Mouse (Mus musculus): ENCODE results near the gene Nr4a1. TPM values are rescaled to one million over a fixed set of nuclear protein-coding genes. Genes with fewer than 3 reads are reported as not detected.

The Nr4a1 gene
- polyA plus RNA-seq, 1 experiment = 12.4 TPM

DNA sequence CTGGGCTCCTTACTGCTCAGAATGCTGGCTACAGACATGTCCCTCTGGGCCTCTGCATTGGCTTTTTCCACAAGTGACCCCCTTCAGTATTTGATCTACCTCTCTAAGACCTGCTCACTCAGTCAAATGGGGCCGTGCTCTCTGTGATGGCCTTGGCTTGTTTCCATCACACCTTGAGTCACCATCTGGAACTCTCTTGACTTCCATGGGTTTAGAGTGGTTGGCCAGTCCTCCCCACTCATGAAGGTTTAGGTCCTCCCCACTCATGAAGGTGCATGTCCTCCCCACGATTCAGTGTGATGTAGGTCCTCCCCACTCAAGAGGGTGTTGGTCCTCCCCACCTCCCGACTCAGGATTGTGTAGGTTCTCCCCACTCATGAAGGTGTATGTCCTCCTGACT, 20.9 kb upstream of the Nr4a1 start:
- DNase-seq (ENCODE audit: low spot score) = no peak

DNA sequence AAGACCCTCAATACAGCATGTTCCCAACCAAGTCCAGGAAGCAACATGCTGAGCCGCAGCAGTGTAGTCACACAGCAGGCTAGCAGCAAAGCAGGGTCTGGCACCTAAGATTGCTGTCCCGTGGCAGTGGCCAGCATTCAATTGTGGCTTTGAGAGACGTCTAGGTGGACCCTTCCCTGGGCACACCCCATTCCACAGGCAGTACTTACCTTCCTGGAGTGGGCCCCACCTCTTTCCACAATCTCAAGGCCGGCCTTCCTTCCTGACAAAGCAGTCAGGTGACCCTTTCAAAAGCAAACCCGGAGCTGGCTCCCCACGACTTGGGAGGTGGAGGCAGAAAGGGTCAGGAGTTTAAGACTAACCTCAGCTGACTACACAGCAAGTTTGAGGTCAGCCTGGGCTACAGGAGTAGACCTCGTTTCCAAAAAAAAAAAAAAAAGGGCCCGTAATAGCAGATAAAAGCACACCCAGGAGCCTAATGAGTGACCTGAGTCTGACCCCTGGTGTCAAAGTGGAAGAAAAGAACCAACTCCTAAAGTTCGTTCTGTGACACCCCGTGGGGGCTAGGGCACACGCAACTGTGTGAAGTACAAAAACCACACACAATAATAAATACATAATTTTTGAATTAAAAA, 20.3 kb upstream of the Nr4a1 start:
- no peak for DNase-seq (ENCODE audit: low spot score)

DNA sequence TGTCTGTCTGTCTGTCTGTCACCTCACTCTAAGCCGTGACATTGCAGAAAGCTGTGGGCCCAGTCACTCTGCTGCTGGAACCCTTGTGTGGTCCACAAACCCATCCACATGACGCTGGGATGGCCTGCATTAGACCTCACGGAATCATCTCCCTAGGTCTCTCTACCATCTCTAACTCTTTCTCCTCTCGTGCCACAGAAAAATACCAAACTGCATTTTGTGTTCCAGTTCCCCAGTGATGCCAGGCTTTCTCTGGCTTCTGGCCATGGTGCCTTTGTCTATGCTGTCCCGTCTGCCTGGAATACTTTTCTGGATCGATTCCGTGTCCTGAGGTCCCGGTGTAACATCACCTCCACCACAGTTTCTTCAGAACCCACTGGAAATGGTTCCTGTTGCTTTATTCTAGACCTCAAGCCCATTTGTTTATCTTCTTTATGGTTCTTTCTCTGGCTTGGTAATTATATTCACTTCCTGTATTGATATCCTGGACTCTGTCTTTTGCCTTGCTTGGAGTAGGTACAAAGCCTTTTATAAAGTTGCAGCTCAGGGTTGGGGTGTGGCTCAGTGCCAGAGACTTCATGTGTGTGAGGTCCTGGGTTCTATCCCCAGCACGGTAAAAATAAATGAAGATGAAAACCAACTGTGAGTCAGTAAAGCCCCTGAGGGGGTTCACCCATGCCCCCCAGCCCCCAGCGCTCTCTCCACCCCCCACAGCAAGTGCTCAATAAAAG, 19.3 kb upstream of the Nr4a1 start:
- DNase-seq (ENCODE audit: low spot score) = no peak

DNA sequence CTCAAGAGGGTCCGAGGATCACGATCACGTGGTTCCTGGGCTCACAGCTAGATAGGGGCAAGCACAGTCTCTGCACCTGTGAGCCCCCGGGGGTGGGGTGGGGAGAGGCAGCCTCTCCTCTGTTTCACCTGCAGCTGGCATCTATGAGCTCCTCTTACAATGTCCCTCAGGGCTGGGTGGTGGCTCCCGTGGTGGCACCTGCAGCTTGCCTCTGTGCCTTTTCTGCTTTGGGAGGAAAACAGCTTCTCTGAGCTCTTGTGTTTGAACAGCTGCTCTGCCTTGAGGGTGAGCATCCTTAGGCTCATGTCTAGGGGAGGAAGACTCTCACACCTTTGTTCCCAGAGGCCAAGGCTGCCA, 18.7 kb upstream of the Nr4a1 start:
- no peak for DNase-seq (ENCODE audit: low spot score)

DNA sequence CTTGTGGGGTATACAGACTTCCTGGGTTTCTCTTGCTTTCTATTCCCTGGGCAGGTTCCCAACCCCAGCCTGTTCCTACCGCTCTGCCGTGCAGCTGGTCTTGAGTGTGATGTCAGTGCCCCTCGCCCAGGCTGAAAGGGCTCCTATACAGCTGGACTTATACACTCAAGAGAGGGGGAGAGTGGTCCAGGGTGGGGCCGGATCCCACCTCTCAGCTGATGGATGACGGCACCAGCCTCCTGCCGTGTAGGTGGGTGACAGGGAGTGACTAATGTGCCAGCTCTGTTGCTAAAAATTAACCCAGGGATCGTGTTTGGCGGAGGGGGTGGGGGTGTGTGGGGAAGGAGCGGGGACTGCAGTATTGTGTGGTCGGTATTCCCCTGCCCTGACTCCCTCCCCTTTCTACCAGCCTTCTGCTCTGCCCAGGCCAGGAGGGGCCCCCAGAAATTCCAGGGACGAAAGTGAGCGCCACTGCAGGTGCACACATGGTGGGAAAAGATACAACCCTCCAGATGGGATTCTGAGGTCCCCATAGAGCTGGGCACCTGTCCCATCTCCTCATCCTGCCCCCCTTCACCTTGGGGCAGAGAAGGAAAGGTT, 18.2 kb upstream of the Nr4a1 start:
- no peak for DNase-seq (ENCODE audit: low spot score)

DNA sequence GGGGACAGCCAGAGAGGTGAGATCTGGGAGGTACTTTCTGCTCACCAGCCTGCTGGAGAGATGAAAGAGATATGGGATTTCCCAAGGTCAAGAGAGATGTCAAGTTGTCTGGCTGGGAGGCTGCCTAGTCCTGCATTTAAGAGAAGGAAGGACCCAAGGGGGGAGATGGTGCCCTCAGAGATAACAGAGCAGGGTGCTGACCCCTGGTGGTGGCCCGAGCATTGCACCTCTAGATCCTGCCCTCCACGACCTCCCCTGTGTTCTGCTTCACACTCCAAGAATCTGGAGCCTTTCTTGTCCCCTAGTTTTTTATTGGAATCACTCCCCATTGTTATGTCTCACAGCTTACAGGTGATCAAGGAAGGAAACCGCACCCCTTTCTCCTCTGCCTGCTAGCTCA, 17.2 kb upstream of the Nr4a1 start:
- DNase-seq (ENCODE audit: low spot score) = no peak

DNA sequence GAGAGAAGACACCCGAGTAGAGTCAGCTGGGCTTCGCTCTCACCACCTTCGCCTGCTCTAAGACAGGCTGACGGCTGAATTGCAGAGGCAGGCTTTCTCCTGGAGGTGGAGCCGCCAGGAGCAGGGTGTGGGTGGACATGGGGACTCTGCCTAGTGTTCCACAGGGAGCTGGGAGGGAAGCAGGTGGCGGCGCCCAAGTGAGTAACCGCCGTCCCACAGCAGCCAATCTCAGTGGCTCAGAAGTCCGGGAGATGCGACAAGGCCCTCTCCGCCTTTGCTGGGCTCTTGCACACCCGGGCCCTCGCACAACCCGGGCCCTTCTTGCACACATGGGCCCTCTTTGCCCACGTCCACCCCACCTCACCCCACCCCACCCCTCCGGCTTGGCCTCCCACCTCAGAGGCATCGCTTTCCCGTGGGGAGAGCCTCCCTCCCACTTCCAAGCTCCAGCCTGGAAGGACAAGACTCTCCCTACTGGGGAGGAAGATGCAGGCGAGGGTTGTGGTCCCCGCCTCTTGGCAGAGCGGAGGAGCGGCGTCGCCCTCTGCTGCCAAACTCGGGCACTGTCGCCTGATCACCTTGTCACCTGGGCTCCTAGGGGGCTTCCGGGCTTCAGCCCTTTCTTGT, 15.1 kb upstream of the Nr4a1 start:
- no peak for DNase-seq (ENCODE audit: low spot score)

DNA sequence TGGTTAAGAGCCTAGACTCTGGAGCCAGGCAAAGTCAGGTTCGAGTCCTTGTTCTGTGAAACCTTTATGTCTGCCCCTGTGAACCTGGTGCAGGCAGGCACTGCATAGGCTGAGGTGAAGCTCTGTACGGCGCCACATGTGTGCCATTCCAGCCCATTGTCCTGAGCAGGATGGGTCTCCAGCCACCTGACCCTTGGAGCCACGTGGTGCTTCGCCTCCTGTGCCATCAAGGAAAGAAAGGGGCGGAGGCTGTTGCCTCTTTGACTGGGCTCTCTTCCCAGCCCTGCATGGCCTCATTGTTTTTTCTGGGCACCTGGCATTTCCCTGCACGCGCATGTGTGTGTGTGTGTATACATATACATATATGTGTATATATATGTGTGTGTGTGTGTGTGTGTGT, 14.2 kb upstream of the Nr4a1 start:
- DNase-seq (ENCODE audit: low spot score) = no peak

DNA sequence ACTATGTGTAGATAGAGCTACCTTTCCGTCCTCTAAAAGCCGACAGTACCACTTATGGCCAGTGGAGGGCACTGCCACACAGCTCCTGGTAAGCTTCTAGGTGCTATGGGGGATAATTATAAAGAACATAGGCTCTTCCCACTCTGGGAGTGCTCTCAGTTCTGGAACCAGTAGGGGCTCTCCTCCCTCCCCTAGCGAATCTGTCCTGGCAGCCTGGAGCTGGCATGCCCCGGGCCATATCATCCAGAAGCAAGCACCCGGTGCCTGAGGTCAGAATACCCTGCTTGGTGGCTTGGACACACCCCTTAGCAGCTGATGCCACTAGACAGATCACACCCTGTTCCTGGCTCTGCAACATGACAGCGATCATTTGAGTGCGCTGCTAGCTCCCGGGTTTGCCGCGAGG, 13.3 kb upstream of the Nr4a1 start:
- peak; percentile 70 for DNase-seq (ENCODE audit: low spot score)

DNA sequence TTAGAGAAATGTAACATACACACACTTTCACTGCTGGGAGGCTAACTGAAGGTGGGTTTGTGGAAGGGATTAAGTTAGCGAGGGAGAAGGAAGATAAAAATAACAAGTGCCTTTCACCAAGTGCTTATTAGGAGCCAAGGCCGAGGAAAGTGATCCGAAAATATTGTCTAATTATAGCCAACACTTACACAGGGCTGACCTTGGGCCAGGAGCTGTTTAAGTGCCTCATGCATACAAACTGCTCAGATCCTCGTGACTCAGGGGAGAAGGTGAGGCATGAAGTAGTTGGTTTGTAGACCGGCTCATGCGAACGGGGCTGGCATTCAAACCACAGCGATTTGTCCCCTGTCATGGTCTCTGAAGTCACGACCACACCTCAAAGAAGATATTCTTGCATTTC, 12.8 kb upstream of the Nr4a1 start:
- DNase-seq (ENCODE audit: low spot score) = no peak

DNA sequence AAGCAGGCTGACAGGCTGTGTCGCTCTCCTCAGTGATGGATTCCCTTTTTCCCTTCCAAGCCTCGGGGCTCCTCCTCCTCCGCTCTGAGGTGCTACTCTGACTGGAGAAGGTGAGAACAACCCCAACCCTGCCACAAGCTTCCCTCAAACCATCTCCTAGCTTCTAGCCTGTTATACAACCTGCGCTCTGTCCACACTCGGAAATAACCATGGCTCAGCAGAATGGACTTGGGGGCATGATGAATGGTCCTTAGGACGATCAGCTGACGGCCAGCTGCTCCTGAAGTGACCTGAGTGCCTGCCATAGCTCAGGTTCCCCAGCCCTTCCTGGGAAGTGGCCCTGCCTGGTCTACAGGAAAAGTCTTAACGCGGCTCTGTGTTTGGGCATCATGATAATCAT, 12.2 kb upstream of the Nr4a1 start:
- DNase-seq (ENCODE audit: low spot score) = no peak

DNA sequence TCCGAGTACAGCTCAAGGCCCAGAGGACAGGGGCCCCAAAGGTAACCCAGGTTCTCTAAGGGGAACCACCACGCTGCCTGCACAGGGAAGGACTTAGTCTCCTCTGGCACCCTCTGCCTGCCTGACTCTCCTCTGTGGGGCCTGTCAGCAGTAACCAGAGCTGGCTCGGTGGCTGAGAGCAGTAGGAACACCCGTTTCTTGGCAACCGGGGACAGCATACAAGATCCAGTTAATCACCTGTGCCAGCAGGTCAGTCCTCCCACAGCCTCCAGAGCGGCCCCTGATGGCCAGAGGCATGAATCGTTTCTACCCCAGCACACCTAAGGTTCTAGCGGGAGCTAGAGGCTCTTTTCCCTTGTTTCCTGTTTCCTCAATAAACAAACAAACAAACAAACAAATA, 11.4 kb upstream of the Nr4a1 start:
- DNase-seq (ENCODE audit: low spot score) = no peak

DNA sequence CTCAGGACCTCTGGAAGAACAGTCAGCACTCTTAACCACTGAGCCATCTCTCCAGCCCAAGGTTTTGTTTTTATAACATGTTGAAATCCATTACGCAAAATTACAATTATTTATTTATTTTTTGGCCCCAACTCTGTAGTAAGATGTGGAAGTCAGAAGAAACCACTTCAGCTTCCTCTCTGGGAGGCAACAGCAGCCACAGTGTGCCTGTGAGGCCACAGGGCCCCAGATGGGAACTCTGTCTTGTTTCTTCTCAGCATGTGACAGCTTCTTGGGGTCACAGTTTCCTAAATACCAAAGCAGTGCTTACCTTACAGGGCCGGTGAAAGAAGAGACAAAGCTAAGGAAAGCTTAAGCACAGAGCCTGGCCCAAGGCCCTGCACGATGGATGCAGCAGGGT, 10.1 kb upstream of the Nr4a1 start:
- no peak for DNase-seq (ENCODE audit: low spot score)

DNA sequence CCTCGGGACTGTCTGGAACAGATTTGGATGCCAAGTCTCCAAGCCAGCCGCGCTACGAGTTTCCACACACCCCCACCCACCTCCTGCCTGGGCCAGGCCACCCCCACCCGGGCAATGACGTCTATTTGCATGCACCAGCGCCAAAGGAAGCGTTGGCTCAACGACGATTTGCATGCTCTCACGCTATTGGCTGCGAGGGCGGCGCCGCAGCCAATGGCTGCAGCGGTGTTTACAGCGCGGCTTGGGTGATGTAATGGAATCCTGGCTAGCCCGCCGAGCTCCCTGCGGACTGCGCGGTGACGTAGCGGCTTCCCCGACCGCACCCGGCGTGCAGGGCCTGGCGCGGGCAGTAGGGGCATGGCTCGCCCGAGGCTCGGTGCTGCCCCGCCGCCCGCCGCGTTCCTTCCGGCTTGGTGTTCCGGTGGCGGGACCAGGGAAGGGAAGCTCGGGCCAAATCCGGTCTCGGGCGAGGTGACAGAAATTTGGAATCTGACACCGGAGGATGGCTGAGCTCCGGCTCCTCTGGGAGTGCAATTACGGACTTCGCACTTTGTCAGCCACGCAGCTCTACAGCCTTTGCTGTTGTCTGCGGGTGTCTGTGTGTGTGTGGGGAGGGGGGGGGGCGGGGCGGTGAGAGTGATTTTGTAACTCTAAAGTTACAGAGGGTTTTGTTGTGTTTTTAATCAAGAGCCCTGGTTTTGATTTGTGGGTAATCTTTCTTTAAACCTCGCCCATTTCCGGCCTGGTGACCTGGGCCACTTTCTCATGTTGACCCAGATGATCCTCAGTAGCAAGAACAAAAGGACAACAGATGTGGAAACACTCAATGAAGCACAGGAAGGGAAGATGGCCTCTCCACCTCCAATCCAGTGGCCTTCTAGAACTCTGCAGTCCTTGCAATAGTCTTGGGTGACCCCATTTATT, 7.6 kb upstream of the Nr4a1 start:
- DNase-seq (ENCODE audit: low spot score) = peak; percentile 90

DNA sequence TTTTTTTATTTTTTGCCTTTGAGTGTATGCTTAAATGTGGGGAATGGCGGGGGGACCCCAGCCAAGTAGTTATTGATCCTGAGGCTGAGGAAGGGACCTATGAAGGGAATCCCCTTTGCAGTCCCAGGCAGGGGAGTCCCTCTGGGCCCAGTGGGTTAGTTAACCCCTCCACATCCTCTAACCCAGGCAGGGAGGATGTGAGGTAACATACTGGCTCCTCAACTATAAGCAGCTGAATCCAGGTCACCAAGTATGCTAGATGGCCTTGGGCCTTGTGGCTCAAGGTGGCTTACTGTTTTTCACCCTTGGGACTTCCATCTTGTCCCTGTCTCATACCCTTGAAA, 6.9 kb upstream of the Nr4a1 start:
- no peak for DNase-seq (ENCODE audit: low spot score)

DNA sequence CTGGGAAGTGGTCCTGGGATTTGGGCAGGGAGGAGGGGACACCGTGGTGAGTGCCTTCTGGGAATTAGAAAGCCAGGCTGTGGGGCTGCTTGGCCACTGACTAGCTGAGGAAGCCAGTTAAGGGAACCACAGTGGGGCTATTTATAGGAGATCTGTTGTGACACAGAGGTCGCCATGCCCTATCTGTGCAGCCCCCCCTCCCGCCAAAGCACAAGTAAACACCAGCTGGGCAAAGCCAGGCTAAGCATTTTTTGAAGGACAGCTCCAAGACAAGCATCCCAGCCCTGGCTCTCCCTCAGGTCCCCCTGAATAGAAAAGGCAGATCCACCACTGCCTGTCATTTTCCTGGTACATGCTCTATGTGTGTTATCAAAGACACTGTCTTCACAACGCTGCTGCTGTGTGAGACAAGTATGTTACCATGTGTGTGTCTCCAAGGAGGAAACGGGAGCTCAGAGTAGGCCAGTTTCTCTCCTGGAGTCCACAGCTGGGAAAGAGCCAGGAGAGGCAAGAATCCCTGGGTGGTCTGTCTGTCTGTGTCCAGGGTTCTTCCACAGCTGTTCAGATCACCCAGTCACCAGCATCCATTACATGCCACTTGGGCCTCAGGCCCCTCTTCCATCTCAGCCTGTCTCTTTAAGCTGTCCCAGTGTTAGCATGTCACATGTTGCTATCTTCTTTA, 5.9 kb upstream of the Nr4a1 start:
- no peak for DNase-seq (ENCODE audit: low spot score)

DNA sequence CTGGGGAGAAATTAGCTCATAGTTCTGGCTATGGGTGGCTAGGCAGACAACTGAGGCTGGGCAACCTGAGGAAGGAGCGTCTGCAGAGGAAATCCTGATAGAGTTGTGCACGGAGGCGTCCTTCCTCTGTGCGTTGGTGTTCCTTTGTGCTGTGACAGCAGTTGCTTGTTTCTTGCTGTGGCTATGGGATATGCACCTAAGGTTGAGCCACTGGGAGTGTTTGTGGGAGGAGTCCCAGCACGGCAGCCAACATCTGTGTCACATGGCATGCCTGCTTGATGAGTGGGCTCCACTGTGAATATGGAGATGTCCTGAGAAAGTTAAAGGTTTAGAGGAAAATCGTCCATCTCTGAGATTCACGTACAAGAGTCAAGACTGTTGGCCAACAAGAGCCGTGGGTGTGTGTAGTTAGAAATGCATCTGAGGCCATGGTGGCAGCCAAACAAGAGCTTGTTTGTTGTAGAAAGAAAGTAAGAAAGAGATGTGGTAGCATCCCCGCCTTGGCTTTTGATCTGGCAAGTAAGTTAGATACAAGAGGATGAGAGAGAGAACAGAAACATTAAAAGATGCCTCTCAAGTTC, 3.8 kb upstream of the Nr4a1 start:
- DNase-seq (ENCODE audit: low spot score) = no peak

DNA sequence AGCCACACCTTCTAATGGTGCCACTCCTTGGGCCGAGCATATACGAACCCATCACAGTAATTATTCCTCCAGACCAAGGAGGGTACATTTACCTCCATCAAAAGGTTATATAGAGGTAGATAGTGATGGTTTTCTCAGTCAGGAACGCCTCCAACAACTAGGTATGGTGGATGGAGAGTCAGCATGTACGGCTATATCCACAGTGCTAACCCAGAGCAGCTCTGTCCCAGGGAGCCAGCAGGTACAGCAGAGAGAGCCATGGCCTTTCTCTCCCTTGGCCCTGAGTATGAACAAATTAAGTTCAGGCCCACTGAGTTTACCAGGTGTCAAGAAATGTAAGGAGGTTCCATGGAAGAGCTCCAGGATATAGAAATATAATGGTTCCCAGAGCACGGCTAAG, 2.1 kb upstream of the Nr4a1 start:
- DNase-seq (ENCODE audit: low spot score) = no peak

DNA sequence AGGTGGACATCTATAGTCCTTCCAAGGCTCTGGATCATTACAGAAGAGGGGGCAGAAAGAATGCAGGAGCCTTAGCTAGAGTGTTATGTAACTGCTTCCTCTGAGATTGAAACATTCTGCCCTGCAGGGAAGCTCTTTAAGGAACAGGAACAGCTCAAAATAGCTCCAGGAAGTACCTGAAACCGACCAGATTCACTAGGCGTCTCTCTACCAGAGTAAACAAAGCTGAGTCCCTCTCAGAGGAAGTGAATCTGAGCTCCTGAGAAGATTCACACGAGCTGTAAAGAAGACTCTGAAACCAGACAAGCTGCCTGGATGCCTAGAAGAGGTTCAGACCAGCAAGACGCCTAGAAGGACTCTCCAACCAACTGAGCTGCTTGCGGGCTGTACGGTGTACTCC, 1.5 kb upstream of the Nr4a1 start:
- DNase-seq (ENCODE audit: low spot score) = no peak

DNA sequence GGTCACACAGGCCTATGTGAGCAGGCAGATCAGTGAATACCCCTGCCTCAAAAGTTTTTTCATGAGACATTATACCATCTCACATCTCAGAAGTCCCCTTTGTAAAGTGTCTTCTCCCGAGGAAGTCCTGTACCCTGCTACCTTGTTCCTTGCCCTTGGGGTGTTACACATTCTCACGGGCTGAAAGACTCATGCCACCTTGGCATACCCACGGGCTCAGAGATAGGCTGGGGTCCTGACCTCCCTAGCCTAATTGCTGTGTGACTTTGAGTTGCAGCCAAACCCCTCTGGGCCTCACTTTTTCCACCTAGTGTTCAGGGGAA, 545 bp upstream of the Nr4a1 start:
- no peak for DNase-seq (ENCODE audit: low spot score)

DNA sequence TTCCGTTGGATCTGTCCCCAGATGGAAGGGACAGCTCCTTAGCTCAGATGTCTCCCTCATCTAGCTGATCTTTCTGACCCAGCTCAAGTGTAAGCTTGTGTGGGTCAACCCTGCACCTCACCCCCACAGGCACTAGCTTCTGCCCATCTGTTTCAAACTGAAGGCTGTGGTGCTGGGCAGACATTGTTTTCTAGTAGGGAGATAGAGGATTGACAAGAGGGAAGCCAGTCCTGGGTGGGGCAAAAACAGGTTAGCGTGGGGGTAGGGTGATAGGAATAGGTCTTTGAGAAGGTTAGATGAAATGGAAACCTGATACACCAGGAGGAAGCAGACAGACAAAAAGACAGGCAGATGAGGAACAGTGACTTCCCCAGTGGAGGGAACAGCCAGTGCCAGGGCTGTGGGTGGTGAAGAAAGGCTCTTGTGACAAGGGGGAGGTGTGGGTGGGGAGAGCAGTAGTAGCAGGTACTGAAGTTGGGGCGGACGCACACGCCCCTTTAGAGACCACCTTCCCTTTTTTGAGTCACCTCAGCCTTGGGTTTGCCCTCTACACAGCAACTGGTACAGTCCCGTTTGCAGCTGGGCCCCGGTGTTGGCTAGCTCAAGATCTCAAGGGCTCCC, 1.9 kb downstream of the Nr4a1 start:
- no peak for DNase-seq (ENCODE audit: low spot score)
